Mouse (Mus musculus): ENCODE data around the gene Ly6g6d.

Ly6g6d gene

GRCm38 (mm10) chr17:35097164-35097655, 19.3 kb upstream of the Ly6g6d start:
- no peak for DNase-seq (ENCODE audit: low spot score)

GRCm38 (mm10) chr17:35096597-35096996, 18.7 kb upstream of the Ly6g6d start:
- DNase-seq (ENCODE audit: low spot score), result no peak

- no peak for DNase-seq (ENCODE audit: low spot score)
These were observed 16.9 kb upstream of the Ly6g6d start for GRCm38 (mm10) chr17:35094475-35095365.

- DNase-seq (ENCODE audit: low spot score), result no peak
These were observed 14.7 kb upstream of the Ly6g6d start for GRCm38 (mm10) chr17:35092403-35093198.

GRCm38 (mm10) chr17:35090166-35090932, 12.5 kb upstream of the Ly6g6d start:
- DNase-seq (ENCODE audit: low spot score), result no peak

GRCm38 (mm10) chr17:35088825-35089644, 11.2 kb upstream of the Ly6g6d start, which contains the start of gene Abhd16a:
TSS of gene Abhd16a (plus strand) at chr17:35089263.
- DNase-seq (ENCODE audit: low spot score), result peak; percentile 89

- DNase-seq (ENCODE audit: low spot score), result no peak
These were observed 10.3 kb upstream of the Ly6g6d start for GRCm38 (mm10) chr17:35088151-35088550.

GRCm38 (mm10) chr17:35085208-35085865, 7.5 kb upstream of the Ly6g6d start, which contains the start of gene Ly6g6f:
TSS of gene Ly6g6f (minus strand) at chr17:35085610.
- DNase-seq (ENCODE audit: low spot score), result no peak

- no peak for DNase-seq (ENCODE audit: low spot score)
These were observed 6.1 kb upstream of the Ly6g6d start for GRCm38 (mm10) chr17:35083929-35084497.

- no peak for DNase-seq (ENCODE audit: low spot score)
These were observed 5.1 kb upstream of the Ly6g6d start for GRCm38 (mm10) chr17:35082841-35083576.

GRCm38 (mm10) chr17:35080710-35081109, 2.8 kb upstream of the Ly6g6d start:
- no peak for DNase-seq (ENCODE audit: low spot score)

GRCm38 (mm10) chr17:35080248-35080647, 2.4 kb upstream of the Ly6g6d start:
- no peak for DNase-seq (ENCODE audit: low spot score)

- no peak for DNase-seq (ENCODE audit: low spot score)
These were observed 1.9 kb upstream of the Ly6g6d start for GRCm38 (mm10) chr17:35079778-35080177.

GRCm38 (mm10) chr17:35077285-35077684, 580 bp downstream of the Ly6g6d start:
- no peak for DNase-seq (ENCODE audit: low spot score)

GRCm38 (mm10) chr17:35076507-35077176, 1.2 kb downstream of the Ly6g6d start, which contains the start of gene Ly6g6e:
TSS of gene Ly6g6e (plus strand) at chr17:35076902.
- DNase-seq (ENCODE audit: low spot score), result no peak

GRCm38 (mm10) chr17:35074097-35074496, 3.8 kb downstream of the Ly6g6d start:
- no peak for DNase-seq (ENCODE audit: low spot score)

GRCm38 (mm10) chr17:35071454-35071853, 6.4 kb downstream of the Ly6g6d start:
- DNase-seq (ENCODE audit: low spot score), result no peak

GRCm38 (mm10) chr17:35070556-35071229, 7.2 kb downstream of the Ly6g6d start:
- no peak for DNase-seq (ENCODE audit: low spot score)
